Mouse (Mus musculus) kidney, adult 9 months (tissue): ENCODE measurements around the gene Gm10100.
"Not testable (repeated sequence)": the region's sequence is repeated elsewhere in the genome, so short reads cannot be mapped to it uniquely, and the experiment has no call there.

ENCODE experiments used
- DNase-seq: peaks from one replicate; pipeline ENCODE4 v3.0.0; 2022

The Gm10100 gene

DNA sequence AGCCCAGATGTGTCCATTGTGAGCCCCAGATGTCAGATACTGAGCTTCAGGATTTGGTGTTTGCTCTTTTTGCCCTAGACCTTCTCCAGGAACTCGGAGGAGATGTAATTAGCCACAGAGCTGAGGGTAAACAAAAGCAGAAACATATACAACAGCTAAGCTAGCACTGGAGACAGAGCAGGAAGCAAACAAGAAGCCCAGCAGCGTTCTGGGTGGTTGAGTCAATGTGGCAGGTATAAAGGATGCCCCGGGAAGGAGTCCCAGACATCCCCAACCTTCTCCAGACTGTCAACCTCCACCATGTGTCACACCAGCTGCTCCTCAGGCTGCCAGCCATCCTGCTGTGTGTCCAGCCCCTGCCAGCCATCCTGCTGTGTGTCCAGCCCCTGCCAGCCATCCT is at the start of gene Gm10100:
Gm10100 (plus strand) TSS at position 301 of the 400 bp plus-strand sequence.
- no peak for DNase-seq

DNA sequence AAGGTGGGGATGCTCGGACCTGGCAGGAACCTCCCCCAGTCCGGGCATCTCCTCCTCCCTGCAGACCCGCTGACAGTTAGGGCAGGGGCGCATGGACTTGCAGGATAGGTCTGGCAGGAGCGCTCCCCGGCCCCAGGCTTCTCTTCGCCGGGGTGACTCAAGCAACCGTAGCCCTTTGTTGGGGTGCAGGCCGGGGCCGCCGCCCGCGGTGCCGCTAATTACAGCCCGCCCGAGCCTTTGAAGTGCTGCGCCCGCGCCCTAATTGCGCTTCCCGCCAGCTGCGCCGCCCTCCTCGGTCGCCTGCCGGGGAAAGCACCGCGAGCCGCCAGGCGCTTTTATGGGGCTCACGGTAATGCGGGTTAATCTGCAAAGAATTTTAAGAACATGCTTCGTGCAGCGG is 48.7 kb upstream of the Gm10100 start:
- DNase-seq = no peak

DNA sequence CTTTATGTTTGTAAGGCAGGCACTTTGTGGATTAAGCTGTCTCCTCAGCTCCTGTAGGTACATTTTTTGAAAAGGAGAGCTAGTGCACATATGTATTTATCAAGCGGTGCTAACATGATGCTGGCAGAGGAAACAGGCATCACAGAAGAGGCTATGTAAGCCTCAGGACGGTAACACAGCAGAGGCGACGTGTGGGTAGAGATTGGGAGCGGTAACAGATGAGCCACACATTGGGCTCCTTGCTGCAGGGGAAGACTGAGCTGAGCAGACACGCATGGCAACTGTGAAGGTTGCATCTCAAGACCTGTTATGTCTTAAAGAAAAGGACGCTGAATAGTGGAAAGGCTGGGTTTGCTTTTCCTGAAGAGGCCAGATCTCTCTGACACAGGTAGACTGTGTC is 43.3 kb upstream of the Gm10100 start:
- DNase-seq = no peak

DNA sequence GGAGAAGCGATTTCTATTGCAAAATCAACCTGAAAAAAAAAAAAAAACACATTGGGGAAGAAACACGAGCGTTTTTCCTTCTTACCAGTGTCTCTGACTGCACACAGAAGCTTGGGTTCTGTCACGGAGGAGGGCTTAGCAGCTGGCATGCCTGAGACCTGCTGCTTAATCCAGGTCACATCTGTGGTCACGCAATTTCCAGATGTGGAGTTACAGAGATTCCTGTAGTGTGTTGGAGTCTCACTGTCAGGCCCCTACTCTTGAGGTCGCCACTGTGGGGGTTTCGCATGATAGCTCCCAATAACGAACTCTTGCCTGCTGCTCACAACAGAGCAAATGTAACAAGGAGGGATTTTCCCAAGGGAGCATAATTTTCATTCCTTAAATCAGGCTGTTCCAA is 42.1 kb upstream of the Gm10100 start:
- DNase-seq = no peak

DNA sequence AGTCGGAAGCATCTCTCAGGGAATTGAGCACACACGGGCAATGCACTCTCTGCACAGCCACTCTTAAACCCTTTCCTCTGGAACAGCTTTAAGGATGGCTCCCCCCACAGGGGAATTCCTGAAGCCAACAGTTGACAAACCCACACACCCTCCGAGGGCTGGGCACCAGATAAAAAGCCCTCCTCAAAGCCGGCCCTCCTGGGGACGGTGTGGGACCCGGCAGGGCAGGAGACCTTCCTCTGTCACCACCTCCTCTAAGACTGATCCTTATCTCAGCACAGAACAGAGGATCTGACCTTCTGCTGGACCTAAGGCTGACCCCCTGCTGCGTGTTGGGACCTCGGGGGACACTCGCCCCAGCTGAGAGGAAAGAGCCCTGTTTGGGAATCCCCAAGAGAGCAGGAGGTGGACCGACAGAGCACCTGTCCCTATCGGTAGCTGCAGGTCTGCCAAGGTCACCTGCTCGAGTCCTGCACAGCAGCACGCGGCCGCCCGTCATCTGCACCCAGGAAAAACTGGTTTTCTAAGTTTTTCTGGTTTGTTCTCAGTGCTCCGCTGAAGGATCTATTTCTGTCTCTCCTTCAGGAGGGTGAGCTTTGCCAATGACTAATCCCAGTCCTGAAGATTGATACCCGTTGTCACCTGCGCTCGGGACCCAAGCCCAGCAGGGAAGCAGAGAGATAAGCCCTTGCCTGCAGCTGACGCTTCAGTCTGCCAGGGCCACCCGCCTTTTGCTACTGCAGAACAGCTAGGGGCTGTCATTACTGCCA is 40.2 kb upstream of the Gm10100 start, which contains the start of gene Tspear:
Tspear (plus strand) TSS at position 675 of the 770 bp plus-strand sequence.
- DNase-seq = no peak

DNA sequence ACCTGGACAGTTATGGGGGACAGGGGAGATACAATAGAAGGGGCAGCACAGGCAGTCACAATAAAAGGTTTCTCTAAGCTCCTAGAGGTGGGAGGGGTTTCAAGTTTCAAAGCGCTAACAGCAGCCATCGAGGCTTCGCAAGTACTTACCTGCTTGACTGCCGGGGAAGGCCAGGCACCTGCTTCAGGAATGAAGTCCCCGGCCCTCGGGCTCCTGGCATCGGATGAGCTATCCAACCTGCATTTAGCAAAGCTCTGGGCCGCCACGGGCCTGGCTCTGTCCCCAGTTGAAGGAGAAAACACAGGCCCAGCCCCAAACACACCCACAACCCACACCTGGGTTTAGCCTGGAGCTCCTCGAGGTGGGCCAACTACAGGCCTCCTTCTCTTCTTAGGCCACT is 39.3 kb upstream of the Gm10100 start:
- no peak for DNase-seq

DNA sequence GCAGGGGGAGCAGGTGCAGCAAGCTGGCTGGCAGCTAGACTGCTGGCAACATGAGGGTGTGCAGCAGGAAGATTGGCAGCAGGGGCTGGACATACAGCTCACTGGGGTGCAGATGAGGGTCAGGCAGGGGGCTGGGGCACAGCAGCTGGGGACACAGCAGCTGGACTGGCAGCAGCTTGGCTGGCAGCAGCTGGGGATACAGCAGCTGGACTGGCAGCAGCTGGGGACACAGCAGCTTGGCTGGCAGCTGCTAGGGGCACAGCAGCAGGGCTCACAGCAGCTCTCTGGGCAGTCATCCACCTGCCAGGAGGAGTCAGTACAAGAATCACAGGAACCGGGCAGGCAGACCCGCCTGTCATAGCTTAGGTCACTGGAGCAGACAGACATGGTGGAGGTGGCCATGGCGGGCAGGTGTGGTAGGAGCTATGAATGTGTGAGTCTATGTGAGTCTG is 35.9 kb upstream of the Gm10100 start, which contains the start of gene Gm19402:
Gm19402 (minus strand) TSS at position 402 of the 452 bp plus-strand sequence.
- DNase-seq = not testable (repeated sequence)

DNA sequence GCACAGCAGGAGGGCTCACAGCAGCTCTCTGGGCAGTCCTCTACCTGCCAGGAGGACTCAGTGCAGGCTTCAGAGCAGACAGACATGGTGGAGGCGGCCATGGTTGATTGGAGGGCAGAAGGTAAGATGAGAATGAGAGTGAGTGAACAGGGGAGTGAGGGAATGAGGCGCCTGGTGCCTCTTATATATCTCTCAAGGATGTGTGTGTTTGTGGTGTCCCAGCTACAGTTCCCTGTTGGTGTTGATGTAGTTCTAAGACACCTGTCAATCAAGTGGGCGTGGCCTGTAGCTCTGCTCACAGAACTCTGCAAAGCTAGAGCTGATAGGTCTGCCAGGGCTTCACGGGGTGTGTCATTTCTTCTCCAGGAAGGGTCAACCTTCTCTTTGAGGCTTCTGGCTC is 29.2 kb upstream of the Gm10100 start, which contains the start of gene Gm9508:
Gm9508 (minus strand) TSS at position 101 of the 400 bp plus-strand sequence.
- no peak for DNase-seq

DNA sequence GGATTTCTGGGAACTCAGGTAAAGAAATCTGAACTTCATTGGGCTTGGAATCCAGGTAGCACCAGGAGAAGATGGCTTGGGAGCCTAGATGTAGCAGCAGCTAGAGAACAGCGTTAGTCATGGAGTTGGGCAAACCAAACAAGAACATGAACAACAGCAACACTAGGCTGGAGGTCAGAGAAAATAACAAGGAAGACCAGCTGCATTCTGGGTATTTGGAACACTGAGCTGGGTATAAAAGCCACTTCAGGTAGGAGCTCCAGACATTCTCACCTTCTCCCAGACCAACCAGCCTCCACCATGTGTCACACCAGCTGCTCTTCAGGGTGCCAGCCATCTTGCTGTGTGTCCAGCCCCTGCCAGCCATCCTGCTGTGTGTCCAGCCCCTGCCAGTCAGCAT is 20.0 kb upstream of the Gm10100 start, which contains the start of gene Gm10272:
Gm10272 (plus strand) TSS at position 301 of the 400 bp plus-strand sequence.
- no peak for DNase-seq

DNA sequence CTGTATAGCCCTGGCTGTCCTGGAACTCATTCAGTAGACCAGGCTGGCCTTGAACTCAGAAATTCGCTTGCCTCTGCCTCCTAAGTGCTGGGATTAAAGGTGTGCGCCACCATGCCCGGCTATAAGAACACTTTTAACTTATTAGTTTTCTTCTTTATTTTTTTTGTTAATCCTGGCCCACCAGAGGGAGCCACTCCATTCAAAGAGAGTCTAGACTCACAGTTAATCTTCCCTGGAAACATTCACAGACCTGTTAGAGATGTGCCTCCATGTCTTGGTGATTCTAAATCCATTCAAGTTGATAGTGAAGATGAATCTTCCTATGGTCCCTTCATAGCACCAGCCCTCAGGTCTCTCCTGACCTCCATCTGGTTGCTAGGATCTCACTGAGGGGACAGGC is 16.5 kb upstream of the Gm10100 start:
- DNase-seq = no peak

DNA sequence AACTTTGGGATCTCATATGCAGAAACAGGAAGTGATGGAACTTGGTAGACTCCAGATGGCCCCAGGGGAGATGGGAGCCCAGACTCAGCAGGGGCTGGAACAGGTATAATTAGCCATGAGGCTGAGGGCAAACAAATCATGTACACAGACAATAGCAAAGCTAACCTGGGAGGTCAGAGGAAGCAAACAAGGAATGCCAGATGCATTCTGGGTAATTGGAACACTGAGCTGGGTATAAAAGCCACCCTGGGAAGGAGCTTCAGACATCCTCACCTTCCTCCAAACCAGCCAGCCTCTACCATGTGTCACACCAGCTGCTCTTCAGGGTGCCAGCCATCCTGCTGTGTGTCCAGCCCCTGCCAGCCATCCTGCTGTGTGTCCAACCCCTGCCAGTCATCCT is 15.1 kb upstream of the Gm10100 start, which contains the start of gene Gm10024:
Gm10024 (plus strand) TSS at position 301 of the 400 bp plus-strand sequence.
- not testable (repeated sequence) for DNase-seq

DNA sequence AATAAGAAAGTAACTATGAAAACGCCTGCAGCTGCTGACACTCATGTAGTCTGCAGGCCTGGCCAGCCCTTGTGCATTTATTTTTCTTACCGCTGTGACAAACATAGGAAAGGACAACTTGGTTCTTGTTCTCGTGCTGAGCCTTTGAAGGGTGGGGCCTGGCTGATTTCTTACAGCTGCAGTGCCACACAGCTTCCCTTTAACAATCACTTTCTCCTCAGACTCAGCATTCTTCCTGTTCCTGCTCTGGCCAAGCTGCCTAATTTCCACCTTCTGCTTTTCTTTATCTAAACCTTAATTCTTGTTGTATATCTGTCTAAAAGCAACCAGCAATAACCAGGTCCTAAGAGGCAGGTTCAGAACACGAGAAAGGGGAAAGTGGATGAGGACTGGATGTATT is 12.6 kb upstream of the Gm10100 start:
- no peak for DNase-seq

DNA sequence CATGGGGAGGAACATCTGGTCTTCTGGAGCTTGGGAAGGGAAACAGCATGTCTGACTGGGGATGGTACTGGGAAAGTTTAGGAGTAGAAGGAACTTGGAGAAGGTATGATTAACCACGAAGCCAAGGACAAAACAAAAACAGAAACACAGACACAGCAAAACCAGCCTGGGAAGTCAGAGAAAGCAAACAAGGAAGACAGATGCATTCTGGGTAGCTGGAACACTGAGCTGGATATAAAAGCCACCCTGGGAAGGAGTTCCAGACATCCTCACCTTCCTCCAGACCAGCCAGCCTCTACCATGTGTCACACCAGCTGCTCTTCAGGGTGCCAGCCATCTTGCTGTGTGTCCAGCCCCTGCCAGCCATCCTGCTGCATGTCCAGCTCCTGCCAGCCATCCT is 10.8 kb upstream of the Gm10100 start, which contains the start of gene Gm10142:
Gm10142 (plus strand) TSS at position 301 of the 400 bp plus-strand sequence.
- DNase-seq = no peak

DNA sequence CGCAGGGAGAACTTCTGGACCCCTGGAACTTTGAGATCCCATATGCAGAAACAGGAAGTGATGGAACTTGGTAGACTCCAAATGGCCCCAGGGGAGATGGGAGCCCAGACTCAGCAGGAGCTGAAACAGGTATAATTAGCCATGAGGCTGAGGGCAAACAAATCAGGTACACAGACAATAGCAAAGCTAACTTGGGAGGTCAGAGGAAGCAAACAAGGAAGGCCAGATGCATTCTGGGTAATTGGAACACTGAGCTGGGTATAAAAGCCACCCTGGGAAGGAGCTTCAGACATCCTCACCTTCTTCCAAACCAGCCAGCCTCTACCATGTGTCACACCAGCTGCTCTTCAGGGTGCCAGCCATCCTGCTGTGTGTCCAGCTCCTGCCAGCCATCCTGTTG is 6.0 kb upstream of the Gm10100 start, which contains the start of gene Krtap12-1:
Krtap12-1 (plus strand) TSS at position 301 of the 400 bp plus-strand sequence.
- DNase-seq = not testable (repeated sequence)

DNA sequence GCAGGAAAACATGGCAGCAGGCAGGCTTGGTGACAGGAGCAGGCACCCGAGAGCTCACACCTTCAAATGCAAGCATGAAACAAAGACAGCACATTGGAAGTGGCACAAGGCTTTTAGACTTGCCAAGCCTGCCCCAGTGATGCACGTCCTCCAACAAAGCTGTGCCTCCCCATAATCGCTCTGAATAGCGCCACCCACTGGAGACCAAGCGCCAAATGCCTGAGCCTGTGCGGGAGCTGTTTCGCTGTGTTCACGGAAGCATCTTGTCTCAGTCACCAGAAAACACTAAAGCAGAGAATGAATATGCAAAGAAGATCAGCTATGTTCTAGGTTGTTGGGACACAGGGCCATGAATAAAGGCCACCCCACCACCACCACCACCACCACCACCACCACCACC is 1.4 kb upstream of the Gm10100 start:
- DNase-seq = no peak

DNA sequence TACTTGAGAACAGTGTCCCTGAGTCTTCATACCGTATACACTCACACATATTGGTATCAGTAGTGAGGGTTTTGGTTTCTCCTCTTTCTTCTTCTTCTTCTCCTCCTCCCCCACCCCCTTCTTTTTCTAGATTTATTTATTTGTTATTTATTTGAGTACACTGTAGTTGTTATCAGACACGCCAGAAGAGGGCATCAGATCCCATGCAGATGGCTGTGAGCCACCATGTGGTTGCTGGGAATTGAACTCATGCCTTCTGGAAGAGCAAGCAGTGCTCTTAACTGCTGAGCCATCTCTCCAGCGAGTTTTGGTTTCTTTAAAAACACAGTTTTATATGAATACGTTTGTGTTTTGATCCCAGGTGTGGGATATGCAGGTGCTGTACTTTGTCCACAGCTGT is 2.0 kb downstream of the Gm10100 start:
- DNase-seq = peak; percentile 8

DNA sequence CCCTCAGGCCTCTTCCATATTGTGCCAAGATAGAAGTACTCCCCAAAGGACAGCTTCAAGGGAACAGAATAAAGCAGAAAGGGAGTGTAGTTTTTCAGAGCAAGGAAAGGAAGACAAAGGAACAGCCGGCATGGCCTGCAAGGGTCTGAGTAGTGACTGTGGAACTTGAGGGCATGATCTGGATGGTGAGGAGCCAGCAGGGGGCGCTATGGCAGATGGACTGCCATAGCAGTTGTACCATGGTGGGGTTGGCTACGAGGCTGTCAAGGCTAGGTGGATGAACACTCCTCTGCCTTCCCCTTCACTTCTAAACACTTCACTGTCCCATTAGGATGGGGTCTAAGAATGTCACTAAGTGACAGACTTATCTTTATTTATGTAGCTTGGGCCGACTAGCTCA is 3.0 kb downstream of the Gm10100 start:
- peak; percentile 6 for DNase-seq

DNA sequence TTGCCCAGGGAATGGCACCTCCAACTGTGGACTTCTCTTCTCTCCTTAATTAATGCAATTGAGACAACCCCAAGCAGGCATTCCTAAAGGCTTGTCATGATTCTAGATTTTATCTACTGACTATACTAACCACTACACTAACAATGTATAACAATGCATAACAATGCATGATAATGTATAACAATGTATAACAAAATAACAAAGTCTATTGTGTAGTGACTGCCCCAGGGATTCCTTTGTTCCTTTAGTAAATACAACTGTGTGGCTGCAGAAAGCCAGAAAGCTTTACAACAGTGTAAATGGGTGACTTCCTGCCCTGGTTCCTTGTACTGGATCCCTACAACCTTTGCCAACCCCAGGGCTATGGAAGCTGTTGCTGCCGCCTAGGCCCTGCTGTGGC is 9.6 kb downstream of the Gm10100 start:
- DNase-seq = no peak

DNA sequence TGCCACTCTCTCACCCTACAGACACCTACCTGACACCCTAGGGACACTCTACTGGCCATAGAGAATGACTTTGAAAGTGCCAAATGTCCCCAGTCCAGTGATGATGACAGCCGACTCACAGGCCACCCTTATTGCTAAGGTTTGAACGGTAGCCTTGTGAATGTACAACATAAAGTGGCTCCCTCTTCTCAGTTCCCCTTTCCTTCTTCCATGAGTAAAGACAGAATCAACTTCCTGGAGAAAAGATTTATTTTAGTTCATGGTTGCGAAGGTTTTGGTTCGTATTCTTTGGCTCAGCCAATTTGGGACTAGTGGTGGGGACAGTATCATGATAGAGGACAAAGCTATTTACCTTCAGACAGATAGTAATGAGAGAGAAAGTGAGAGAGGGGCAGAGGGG is 12.6 kb downstream of the Gm10100 start:
- no peak for DNase-seq

DNA sequence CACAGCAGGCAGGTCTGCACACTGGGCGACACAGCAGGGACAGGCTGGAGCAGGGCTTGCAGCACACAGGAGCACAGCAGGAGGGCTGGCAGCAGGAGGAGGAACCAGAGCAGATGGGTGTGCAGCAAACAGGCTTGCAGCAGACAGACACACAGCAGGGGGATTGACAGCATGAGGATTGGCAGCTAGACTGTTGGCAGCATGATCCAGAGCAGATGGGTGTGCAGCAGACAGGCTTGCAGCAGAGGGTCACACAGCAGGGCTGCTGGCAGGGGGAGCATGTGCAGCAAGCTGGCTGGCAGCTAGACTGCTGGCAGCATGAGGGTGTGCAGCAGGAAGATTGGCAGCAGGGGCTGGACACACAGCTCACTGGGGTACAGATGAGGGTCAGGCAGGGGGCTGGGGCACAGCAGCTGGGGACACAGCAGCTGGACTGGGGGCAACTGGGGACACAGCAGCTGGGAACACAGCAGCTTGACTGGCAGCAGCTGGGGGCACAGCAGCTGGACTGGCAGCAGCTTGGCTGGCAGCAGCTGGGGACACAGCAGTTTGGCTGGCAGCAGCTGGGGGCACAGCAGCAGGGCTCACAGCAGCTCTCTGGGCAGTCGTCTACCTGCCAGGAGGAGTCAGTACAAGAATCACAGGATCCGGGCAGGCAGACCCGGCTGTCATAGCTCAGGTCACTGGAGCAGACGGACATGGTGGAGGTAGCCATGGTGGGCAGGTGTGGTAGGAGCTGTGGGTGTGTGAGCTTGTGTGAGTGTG is 15.8 kb downstream of the Gm10100 start, which contains the start of gene Gm18596:
Gm18596 (minus strand) TSS at position 715 of the 765 bp plus-strand sequence.
- DNase-seq = not testable (repeated sequence)

DNA sequence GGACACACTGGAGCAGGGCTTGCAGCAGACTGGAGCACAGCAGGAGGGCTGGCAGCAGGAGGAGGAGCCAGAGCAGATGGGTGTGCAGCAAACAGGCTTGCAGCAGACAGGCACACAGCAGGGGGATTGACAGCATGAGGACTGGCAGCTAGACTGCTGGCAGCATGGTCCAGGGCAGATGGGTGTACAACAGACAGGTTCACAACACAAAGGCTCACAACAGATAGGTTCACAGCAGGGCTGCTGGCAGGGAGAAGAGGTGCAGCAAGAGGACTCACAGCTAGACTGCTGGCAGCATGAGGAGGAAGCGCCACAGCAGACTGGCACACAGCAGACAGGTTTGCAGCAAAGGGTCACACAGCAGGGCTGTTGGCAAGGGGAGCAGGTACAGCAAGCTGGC is 24.4 kb downstream of the Gm10100 start:
- not testable (repeated sequence) for DNase-seq

DNA sequence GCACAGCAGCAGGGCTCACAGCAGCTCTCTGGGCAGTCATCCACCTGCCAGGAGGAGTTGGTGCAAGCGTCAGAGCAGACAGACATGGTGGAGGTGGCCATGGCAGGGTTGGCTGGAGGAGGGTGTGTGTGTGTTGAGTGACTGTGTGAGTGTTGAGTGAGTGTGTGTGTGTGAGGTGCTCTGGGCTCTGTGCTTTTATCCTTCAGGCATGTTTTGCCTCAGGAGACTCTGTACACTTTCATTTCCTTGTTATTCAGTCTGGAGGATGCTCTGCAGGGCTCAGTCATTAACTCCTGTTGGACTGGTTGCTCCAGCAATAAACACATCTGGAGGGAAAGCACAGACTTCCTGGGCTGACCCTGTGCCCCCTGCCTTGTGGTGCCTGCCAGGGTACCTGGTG is 25.0 kb downstream of the Gm10100 start, which contains the start of gene Gm9736:
Gm9736 (minus strand) TSS at position 101 of the 400 bp plus-strand sequence.
- not testable (repeated sequence) for DNase-seq

DNA sequence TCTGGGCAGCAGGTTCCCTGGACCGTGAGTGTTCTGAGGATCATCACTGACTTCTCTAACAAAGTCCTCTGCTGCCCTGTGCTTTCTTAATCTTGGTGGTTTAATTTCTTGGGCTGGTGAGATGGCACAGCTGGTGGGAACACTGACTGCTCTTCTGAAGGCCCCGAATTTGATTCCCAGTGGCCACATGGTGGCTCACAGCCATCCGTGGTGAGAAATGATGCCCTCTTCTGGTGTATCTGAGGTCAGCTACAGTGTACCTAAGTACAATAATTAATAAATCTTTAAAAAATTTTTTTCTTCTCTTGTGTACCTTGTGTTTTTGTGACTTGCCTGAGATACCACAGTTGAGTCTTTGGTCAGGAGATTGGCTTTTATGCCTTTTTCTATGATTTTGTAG is 26.0 kb downstream of the Gm10100 start:
- not testable (repeated sequence) for DNase-seq
